Mouse (Mus musculus) liver, embryonic 13.5 days (tissue): ENCODE data around the gene Adarb1. TPM values are rescaled to one million over a fixed set of nuclear protein-coding genes. Genes with fewer than 3 reads are reported as not detected.
A peak's percentile ranks its signal among the peaks of the same experiment; 100 is the strongest.

Experiments
- ATAC-seq: fragments of 200-750 bp; cut with Nextera tagmentation; 2 replicates; pipeline ENCODE4 v1.8.0; 2017; ENCODE audit warnings: low read depth, mild to moderate bottlenecking, moderate number of reproducible peaks, moderate library complexity
- DNase-seq: peaks from one replicate; pipeline ENCODE4 v3.0.0; 2022
- H3K27ac ChIP-seq: fragments of 300-500 bp; sonication (generic); 2 replicates; pipeline ENCODE4 v1.5.1; 2015; ENCODE audit warnings: moderate library complexity, mild to moderate bottlenecking, inconsistent platforms
- H3K27me3 ChIP-seq: fragments of 300-500 bp; sonication (generic); 2 replicates; pipeline ENCODE4 v1.6.1; 2015; ENCODE audit warnings: mild to moderate bottlenecking, inconsistent platforms
- H3K36me3 ChIP-seq: fragments of 300-500 bp; sonication (generic); 2 replicates; pipeline ENCODE4 v1.6.1; 2015; ENCODE audit warnings: mild to moderate bottlenecking, inconsistent platforms
- H3K4me1 ChIP-seq: fragments of 300-500 bp; sonication (generic); replicated peaks from 2 replicates; pipeline ENCODE4 v1.6.1; 2015; ENCODE audit warnings: inconsistent platforms
- H3K4me2 ChIP-seq: fragments of 300-500 bp; sonication (generic); 2 replicates; pipeline ENCODE4 v1.6.1; 2015; ENCODE audit warnings: inconsistent platforms, mild to moderate bottlenecking, moderate library complexity
- H3K4me3 ChIP-seq: fragments of 300-500 bp; sonication (generic); replicated peaks from 2 replicates; pipeline ENCODE4 v1.5.1; 2015; ENCODE audit warnings: mild to moderate bottlenecking, inconsistent platforms
- H3K9ac ChIP-seq: fragments of 300-500 bp; sonication (generic); 2 replicates; pipeline ENCODE4 v1.6.1; 2015; ENCODE audit warnings: mild to moderate bottlenecking, inconsistent platforms
- H3K9me3 ChIP-seq: fragments of 300-500 bp; sonication (generic); replicated peaks from 2 replicates; pipeline ENCODE4 v1.6.1; 2016; ENCODE audit warnings: inconsistent platforms
- WGBS: fragments of 180-500 bp; shearing (Covaris S2); methylation state at CpG from one replicate; pipeline ENCODE4 v1.1.7; 2015; ENCODE audit not compliant: insufficient replicate concordance; 5-methylcytosine and 5-hydroxymethylcytosine counted together
- polyA plus RNA-seq: library from polyadenylated mRNA; unstranded; fragments of >200 nt; fragmentation: Nextera tagmentation; extraction: Ambion mirVana; gene quantifications from 2 replicates; pipeline ENCODE4 v1.2.1, GENCODE M21; 2015

Adarb1 gene
- polyA plus RNA-seq, 1 experiment from 2014 or later, result 1.0 TPM

DNA sequence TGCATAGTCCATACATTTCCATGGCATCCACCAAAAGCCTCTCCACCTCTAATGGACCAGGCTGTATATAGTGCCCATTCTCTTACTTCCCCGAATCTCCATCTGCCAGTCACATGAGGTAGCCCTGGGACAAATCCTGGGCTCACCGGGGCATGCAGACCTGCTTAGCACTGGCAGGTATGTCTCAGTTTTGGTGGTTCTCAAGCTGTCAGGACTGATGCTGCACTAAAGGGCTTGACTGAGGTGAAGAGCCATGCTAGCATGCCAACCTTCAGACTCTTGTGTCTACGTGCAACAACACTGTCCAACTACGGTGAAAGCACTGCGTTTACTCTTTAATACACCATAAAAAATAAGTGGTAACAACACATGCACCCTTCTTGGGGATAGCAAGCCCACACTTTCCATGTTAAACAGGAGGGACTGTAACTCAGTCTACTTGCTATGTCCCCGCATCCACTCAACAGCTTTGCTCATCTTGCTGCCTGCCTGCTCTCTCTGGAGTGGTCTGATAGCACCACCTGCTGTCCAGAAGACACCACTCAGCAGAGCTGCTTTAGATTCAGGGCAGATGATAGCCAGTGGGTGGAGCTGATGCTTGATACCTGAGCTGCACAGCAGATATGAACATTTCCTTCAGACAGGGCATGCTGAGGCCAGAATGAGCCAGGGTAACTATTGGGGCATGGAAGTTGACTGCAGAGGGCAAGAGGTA is 64.9 kb downstream of the Adarb1 start:
- WGBS, result 66% methylated on average over 6 of the region's 6 CpGs
- Histone ChIP-seq H3K9me3 (no peaks in the 10 kb centered on the region), H3K4me2 (no peak overlapping the region), H3K36me3 (no peaks in the 10 kb centered on the region), H3K27me3 (no peaks in the 10 kb centered on the region), H3K4me3 (no peak overlapping the region), H3K9ac (no peak overlapping the region), H3K27ac (no peak overlapping the region), H3K4me1 (no peaks in the 10 kb centered on the region)
- ATAC-seq, result 0 out of 2 replicates have a peak, but pooled peaks have one; percentile 39
- peak; percentile 50 for DNase-seq

DNA sequence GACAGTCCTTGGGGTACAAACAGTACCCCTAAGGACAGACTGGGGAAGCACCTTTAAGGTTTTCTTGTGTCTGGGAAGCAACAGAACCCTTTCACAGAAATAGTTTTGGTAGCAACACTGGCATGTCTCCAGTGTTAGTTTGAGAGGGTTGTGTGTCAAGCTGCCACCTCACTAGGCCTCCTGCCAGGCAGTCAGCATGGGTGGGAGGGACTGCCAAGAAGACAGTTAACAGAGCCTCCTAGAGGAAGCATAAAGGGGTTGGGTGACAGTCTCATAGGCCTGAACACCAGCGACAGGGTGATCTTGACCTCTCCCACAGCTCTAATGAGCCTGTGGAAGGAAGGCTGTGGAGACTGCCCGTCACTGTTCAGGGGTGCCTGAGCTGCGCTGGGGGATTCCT is 75.2 kb downstream of the Adarb1 start:
- no peak for DNase-seq
- Histone ChIP-seq H3K27me3 (peaks cover 8% of the 10 kb centered on the region), H3K4me2 (no peak overlapping the region), H3K9me3 (no peaks in the 10 kb centered on the region), H3K27ac (no peak overlapping the region), H3K9ac (no peak overlapping the region), H3K4me3 (no peak overlapping the region), H3K36me3 (no peaks in the 10 kb centered on the region), H3K4me1 (peaks cover 5% of the 10 kb centered on the region; the same call in 1 of the 2 replicates)
- 64% methylated on average over 3 of the region's 3 CpGs for WGBS
- no peak for ATAC-seq

DNA sequence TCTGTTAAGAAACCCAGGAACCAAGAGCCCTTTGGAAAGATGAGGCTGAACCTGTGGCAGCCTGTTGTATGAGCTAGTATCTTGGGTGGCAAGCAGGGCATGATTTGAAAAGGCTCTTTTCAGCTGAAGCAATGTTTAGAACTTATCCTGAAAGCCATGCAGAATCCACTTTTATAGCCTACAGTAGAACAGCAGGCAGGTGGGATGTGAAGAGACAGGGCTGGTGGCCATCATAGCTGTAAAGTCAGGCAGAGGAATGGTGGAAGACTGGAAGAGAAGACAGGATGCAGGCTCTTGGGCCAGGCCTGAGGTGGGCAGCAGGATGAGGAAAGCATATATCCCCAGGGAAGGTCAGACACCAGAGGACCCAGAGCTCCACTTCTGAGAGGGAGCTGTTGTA is 76.4 kb downstream of the Adarb1 start:
- Histone ChIP-seq H3K36me3 (no peaks in the 10 kb centered on the region), H3K9ac (no peak overlapping the region), H3K4me1 (peaks cover 10% of the 10 kb centered on the region; the same call in 1 of the 2 replicates), H3K9me3 (no peaks in the 10 kb centered on the region), H3K4me2 (no peak overlapping the region), H3K27me3 (peaks cover 8% of the 10 kb centered on the region), H3K4me3 (no peak overlapping the region), H3K27ac (no peak overlapping the region)
- ATAC-seq, result no peak
- no peak for DNase-seq

DNA sequence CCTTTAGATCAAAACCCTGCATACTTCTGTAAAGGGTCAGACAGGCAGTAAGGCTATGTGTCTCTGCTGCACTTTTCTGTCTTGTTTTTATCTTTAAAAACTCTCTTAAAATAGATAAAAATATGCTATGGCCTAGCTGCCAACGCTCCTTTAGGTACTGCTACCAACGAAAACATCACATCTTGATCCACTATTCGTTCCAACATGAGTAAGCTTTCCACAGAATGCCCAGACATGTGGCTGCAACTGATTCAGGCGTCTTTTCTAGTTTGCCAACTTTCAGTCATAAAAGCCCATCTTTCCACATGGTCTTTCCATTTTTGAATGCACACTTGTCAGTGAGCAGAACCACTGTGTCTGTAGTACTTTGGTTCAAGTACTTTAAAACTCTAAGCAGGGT is 77.0 kb downstream of the Adarb1 start:
- no peak for ATAC-seq
- WGBS, result 51% methylated on average over 4 of the region's 4 CpGs
- Histone ChIP-seq H3K36me3 (no peaks in the 10 kb centered on the region), H3K27ac (no peak overlapping the region), H3K27me3 (peaks cover 8% of the 10 kb centered on the region), H3K4me3 (no peak overlapping the region), H3K4me2 (no peak overlapping the region), H3K9me3 (no peaks in the 10 kb centered on the region), H3K4me1 (peaks cover 10% of the 10 kb centered on the region; the same call in 1 of the 2 replicates), H3K9ac (no peak overlapping the region)
- no peak for DNase-seq

DNA sequence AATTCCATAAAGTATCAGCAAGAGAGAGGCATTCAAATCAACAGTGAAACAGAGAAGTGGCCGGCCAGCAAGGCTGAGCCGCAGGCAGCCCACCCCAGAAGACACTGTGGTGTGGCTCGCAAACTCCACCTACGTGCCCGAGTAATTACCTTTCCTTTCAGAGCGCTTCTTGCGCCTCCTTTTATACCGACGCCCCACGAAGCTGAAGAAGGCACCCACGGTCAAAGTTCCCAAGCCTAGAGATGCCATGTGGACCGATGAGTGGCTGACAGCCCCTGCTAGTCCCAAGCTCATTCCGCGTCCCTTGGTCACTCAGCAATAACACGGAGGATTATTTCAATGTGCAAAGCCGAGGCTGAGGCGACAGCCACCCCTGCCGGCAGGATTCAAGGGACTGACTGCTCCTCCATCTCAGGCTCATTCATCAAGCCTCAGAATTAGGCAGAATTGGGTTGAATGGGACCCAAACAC is 78.2 kb downstream of the Adarb1 start:
- 50% methylated on average over 18 of the region's 18 CpGs for WGBS
- no peak overlapping the region for H3K4me2 ChIP-seq
- no peak overlapping the region for H3K4me3 ChIP-seq
- no peaks in the 10 kb centered on the region for H3K36me3 ChIP-seq
- peaks cover 10% of the 10 kb centered on the region; the same call in 1 of the 2 replicates for H3K4me1 ChIP-seq
- no peaks in the 10 kb centered on the region for H3K9me3 ChIP-seq
- no peak overlapping the region for H3K9ac ChIP-seq
- DNase-seq (no peak), ATAC-seq (no peak)
- H3K27me3 ChIP-seq, result peaks cover 8% of the 10 kb centered on the region
- H3K27ac ChIP-seq, result no peak overlapping the region

DNA sequence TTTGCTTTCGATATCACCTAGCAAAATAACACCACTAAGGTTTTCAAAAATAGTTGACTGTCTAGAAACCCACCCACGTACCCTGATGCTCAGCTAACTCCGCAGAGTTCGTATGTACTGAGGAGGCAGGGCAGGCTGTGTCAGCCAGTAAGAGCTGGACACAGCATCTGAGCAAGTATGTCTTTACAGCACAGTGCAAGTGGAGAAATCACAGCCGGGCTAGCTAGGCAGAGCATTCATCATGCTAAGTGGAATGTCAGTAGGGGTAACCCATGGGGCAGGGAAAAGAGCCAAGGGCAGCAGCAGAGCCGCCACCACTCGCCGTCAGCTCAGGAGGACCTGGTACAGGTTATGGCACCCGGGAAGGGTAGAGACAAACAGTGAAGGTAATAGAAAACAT is 84.6 kb downstream of the Adarb1 start:
- WGBS, result 70% methylated on average over 9 of the region's 9 CpGs
- no peaks in the 10 kb centered on the region for H3K36me3 ChIP-seq
- no peaks in the 10 kb centered on the region for H3K9me3 ChIP-seq
- H3K4me2 ChIP-seq, result no peak overlapping the region
- H3K4me3 ChIP-seq, result no peak overlapping the region
- no peak overlapping the region for H3K27ac ChIP-seq
- ATAC-seq, result no peak
- no peak overlapping the region for H3K9ac ChIP-seq
- no peaks in the 10 kb centered on the region for H3K27me3 ChIP-seq
- no peak for DNase-seq
- H3K4me1 ChIP-seq, result peaks cover 7% of the 10 kb centered on the region; the same call in 1 of the 2 replicates

DNA sequence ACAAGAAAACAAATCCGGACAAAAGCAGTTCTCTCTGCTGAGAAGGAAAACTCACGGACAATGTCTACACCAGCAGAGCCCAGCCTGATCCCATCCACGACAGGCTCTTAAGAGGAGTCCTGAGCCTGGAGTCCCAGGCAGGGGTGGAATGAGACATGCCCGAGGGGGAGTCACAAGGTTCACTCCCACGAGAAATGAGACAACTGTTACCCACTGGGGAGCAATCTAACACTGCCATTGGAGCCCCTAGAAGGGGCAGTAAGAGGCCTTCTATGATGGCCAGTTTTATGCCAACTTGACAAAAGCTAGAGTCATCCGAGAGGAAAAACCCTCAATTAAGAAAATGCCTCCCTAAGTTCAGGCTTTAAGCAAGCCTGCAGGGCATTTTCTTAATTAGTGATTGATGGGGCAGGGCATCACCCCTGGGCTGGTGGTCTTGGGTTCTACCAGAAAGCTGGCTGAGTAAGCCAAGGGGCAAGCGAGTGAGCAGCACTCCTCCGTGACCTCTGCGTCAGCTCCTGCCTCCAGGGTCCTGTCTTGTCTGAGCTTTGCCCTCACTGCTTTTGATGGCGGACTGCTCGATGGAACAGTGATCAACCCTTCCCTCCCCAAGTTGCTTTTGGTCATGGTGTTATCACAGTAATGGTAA is 88.5 kb downstream of the Adarb1 start:
- no peak overlapping the region for H3K4me3 ChIP-seq
- no peaks in the 10 kb centered on the region for H3K36me3 ChIP-seq
- DNase-seq (no peak), ATAC-seq (no peak)
- no peak overlapping the region for H3K27ac ChIP-seq
- H3K4me1 ChIP-seq, result no peaks in the 10 kb centered on the region
- no peaks in the 10 kb centered on the region for H3K9me3 ChIP-seq
- 67% methylated on average over 11 of the region's 11 CpGs for WGBS
- no peak overlapping the region for H3K9ac ChIP-seq
- no peaks in the 10 kb centered on the region for H3K27me3 ChIP-seq
- no peak overlapping the region for H3K4me2 ChIP-seq

DNA sequence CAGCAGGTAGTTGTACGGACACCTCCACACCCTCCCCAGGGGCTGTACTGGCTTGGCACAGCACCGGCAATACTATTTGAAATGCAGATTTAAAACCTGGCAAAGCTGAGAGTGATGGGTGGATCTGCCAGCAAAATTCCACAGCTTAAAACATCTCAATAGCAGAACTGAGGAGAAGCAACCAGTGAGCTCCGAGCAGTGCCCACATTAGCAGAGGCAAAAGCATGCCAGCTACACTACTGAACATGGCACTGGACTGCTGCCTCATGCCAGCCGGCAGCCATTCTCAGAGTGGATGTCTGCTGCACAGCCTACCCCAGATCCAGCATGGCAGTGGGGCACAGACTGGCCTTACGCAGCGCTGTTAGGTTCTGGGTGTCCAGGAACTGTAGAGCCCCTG is 93.4 kb downstream of the Adarb1 start:
- no peak overlapping the region for H3K27ac ChIP-seq
- H3K36me3 ChIP-seq, result no peaks in the 10 kb centered on the region
- no peak overlapping the region for H3K9ac ChIP-seq
- no peaks in the 10 kb centered on the region for H3K4me1 ChIP-seq
- H3K9me3 ChIP-seq, result no peaks in the 10 kb centered on the region
- no peak for ATAC-seq
- 82% methylated on average over 6 of the region's 6 CpGs for WGBS
- no peak for DNase-seq
- no peaks in the 10 kb centered on the region for H3K27me3 ChIP-seq
- no peak overlapping the region for H3K4me3 ChIP-seq
- no peak overlapping the region for H3K4me2 ChIP-seq

DNA sequence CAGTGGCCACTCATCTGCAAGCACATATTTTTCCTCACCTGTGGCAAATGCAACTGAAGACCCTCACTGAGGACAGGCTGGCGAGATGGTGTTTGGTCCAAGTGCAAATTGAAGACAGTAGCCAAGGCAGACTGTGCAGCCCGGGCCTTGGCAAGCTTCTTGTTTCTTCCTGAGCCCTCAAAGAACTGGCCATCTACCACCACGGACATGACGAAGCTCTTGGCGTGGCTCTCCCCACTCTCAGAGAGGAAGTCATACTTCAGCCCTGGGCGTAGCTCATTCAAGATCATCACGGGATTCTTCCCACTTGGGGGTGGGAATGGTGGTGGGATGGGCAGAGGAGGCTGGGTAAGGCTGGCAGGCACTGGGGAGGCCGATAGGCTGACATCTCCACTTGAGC is 96.5 kb downstream of the Adarb1 start:
- Histone ChIP-seq H3K4me3 (no peak overlapping the region), H3K27ac (no peak overlapping the region), H3K27me3 (no peaks in the 10 kb centered on the region), H3K9me3 (no peaks in the 10 kb centered on the region), H3K36me3 (no peaks in the 10 kb centered on the region), H3K4me2 (no peak overlapping the region), H3K9ac (no peak overlapping the region), H3K4me1 (no peaks in the 10 kb centered on the region)
- 53% methylated on average over 8 of the region's 8 CpGs for WGBS
- ATAC-seq (no peak), DNase-seq (no peak)

DNA sequence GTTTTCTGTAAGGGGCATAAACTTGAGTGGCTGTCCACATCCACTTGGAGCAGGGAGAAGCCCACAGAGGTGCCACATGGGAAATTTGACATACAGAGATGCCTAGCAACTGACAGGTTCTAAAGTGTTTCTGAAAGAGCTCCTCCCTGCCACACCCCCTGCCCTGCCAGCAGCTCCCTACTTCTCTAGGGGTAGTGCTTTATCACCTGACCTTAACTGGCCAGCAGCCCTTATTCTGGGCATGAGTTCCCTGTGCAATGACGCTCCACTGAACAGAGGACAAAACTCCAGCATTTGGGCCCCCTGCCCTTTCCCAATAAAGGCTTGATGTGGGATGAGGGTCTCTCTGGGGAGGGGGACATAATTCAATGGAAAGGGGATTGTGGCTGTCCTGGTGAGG is 97.1 kb downstream of the Adarb1 start:
- H3K9ac ChIP-seq, result no peak overlapping the region
- ATAC-seq, result no peak
- WGBS, result 72% methylated on average over 1 of the region's 1 CpGs

DNA sequence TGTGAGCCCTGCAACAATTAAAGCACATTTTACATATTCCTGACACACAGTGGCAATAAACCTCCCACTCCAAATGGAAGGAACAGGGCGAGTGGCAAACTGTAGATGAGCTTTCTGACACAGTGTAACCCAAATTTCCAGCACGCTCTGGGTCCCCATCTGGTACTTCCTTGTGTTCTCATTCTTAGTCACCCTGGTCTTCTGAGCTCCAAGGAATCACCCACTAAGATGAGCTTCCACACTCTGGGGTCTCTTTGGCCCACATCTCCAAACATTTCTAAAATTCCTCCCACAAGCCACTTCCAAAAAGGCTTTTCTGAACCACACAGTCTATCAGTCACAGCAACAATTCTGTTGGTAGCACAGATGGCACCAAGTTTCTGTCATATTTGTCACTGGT is 102.4 kb downstream of the Adarb1 start:
- Histone ChIP-seq H3K4me1 (no peaks in the 10 kb centered on the region), H3K36me3 (no peaks in the 10 kb centered on the region), H3K9ac (no peak overlapping the region), H3K27ac (no peak overlapping the region), H3K4me3 (no peak overlapping the region), H3K4me2 (no peak overlapping the region), H3K27me3 (no peaks in the 10 kb centered on the region), H3K9me3 (no peaks in the 10 kb centered on the region)
- ATAC-seq (no peak), DNase-seq (no peak)
- 64% methylated on average over 2 of the region's 2 CpGs for WGBS

More for the DNA sequence above, 97.1 kb downstream of the Adarb1 start:
- no peaks in the 10 kb centered on the region for H3K9me3 ChIP-seq
- H3K27ac ChIP-seq, result no peak overlapping the region
- no peak overlapping the region for H3K4me2 ChIP-seq
- no peaks in the 10 kb centered on the region for H3K27me3 ChIP-seq
- no peak overlapping the region for H3K4me3 ChIP-seq
- H3K4me1 ChIP-seq, result no peaks in the 10 kb centered on the region
- no peak for DNase-seq
- no peaks in the 10 kb centered on the region for H3K36me3 ChIP-seq
